Mouse (Mus musculus) testis, postnatal 14 days (tissue): ENCODE data around the gene Tbc1d13.
"Not testable (repeated sequence)": the region's sequence is repeated elsewhere in the genome, so short reads cannot be mapped to it uniquely, and the experiment has no call there.

Experiments
- DNase-seq: peaks from one replicate; pipeline ENCODE4 v3.0.0; 2021; ENCODE audit warnings: low spot score

Gene Tbc1d13

GRCm38 (mm10) chr2:30130156-30130555, 3.4 kb upstream of the Tbc1d13 start:
- no peak for DNase-seq

GRCm38 (mm10) chr2:30131240-30131639, 2.3 kb upstream of the Tbc1d13 start:
- not testable (repeated sequence) for DNase-seq

GRCm38 (mm10) chr2:30132801-30133612, 539 bp upstream of the Tbc1d13 start:
- DNase-seq, result no peak

- no peak for DNase-seq
Observed at GRCm38 (mm10) chr2:30134378-30134711, 799 bp downstream of the Tbc1d13 start.

- DNase-seq, result no peak
Observed at GRCm38 (mm10) chr2:30134928-30135620, 1.5 kb downstream of the Tbc1d13 start.

- DNase-seq, result no peak
Observed at GRCm38 (mm10) chr2:30136458-30136857, 2.9 kb downstream of the Tbc1d13 start.

GRCm38 (mm10) chr2:30140021-30140420, 6.5 kb downstream of the Tbc1d13 start:
- DNase-seq, result not testable (repeated sequence)

GRCm38 (mm10) chr2:30144436-30144835, 10.9 kb downstream of the Tbc1d13 start:
- DNase-seq, result no peak

- no peak for DNase-seq
Observed at GRCm38 (mm10) chr2:30147466-30147865, 13.9 kb downstream of the Tbc1d13 start.

- DNase-seq, result no peak
Observed at GRCm38 (mm10) chr2:30151840-30152239, 18.3 kb downstream of the Tbc1d13 start.

- DNase-seq, result no peak
Observed at GRCm38 (mm10) chr2:30152616-30153015, 19.1 kb downstream of the Tbc1d13 start.

- not testable (repeated sequence) for DNase-seq
Observed at GRCm38 (mm10) chr2:30159871-30160270, 26.3 kb downstream of the Tbc1d13 start.

GRCm38 (mm10) chr2:30161809-30162208, 28.3 kb downstream of the Tbc1d13 start:
- no peak for DNase-seq

- no peak for DNase-seq
Observed at GRCm38 (mm10) chr2:30164340-30164932, 30.9 kb downstream of the Tbc1d13 start.

GRCm38 (mm10) chr2:30166677-30167076, 33.1 kb downstream of the Tbc1d13 start:
- DNase-seq, result no peak

GRCm38 (mm10) chr2:30171371-30171996, 37.9 kb downstream of the Tbc1d13 start, which contains the start of gene Endog:
Endog (plus strand) TSS chr2:30171493.
- peak; percentile 82 for DNase-seq

GRCm38 (mm10) chr2:30171997-30172382, 38.4 kb downstream of the Tbc1d13 start:
- DNase-seq, result no peak

GRCm38 (mm10) chr2:30173541-30174240, 40.1 kb downstream of the Tbc1d13 start:
- DNase-seq, result no peak

GRCm38 (mm10) chr2:30175897-30176296, 42.4 kb downstream of the Tbc1d13 start:
- no peak for DNase-seq

- no peak for DNase-seq
Observed at GRCm38 (mm10) chr2:30176561-30176960, 43.0 kb downstream of the Tbc1d13 start.

GRCm38 (mm10) chr2:30177700-30178675, 44.4 kb downstream of the Tbc1d13 start, which contains the start of gene Spout1:
Spout1 (minus strand) TSS chr2:30178459.
- peak; percentile 98 for DNase-seq
